Comparison of ENCODE assay signal across 23 mouse cellular contexts in the genomic region with DNA sequence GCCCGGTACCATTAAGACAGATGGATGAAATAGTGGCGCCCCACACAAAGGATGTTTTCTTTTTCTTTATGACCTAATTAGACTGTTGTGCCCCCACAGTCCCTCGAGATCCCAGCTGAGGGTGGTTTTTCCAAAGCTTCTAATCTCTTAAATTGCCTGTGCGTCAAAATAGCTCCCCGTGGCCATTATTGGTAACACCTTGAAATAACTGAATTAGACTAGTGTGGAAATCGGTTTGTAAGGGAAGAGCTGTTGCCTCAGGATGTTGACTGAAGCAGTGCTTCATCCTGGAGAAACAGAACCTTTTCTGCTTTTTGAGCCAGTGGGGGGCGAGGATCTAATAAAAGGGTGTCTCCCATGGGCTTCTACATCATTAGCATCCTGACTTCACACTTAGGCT. TPM values are rescaled to one million over a fixed set of nuclear protein-coding genes. Genes with fewer than 3 reads are reported as not detected.
A peak's percentile ranks its signal among the peaks of the same experiment; 100 is the strongest.
DNase-seq lines count a peak whose midpoint lies in the region; ATAC-seq and TF ChIP-seq lines count a peak whose summit lies in the region.
"Had no signal": no experiment of that assay in that cellular context is flagged by ENCODE, and none has a peak within 500 bp of the region (broad histone marks: within the 10 kb centered on the region; RNA-seq: fewer than 3 reads in every experiment).

No protein-coding gene starts in this region.

- no peak for TF ChIP-seq CTCF in hindbrain, postnatal 0 days (IDR thresholded peaks at IDR 0.05; ENCODE audit: low read depth)

- ATAC-seq in embryonic facial prominence, embryonic 11.5 days (replicated peaks; ENCODE audit: insufficient number of reproducible peaks, low FRiP score, low TSS enrichment, low read depth): no peak
- ATAC-seq in hindbrain, embryonic 13.5 days (ENCODE audit: low FRiP score): peak; percentile 23; the same call in 1 of the 2 replicates
- ATAC-seq in neural tube, embryonic 13.5 days (ENCODE audit: low read depth): no peak
- no peak for ATAC-seq in hindbrain, postnatal 0 days
- ATAC-seq: CD4-positive, CD25-positive, alpha-beta regulatory T cell, adult 4 months; forebrain, embryonic 15.5 days; intestine, embryonic 15.5 days had no signal

- no peak overlapping the region for H3K4me3 ChIP-seq in embryonic facial prominence, embryonic 11.5 days (ENCODE audit: low read depth, low read length)
- H3K4me3 ChIP-seq in embryonic facial prominence, embryonic 10.5 days: no peak overlapping the region
- no peak overlapping the region for H3K4me3 ChIP-seq in hindbrain, embryonic 13.5 days
- H3K4me3 ChIP-seq in hindbrain, embryonic 10.5 days: no peak overlapping the region
- no peak overlapping the region for H3K4me3 ChIP-seq in neural tube, embryonic 13.5 days
- H3K4me3 ChIP-seq in hindbrain, postnatal 0 days (ENCODE audit: low read length): no peak overlapping the region
- H3K4me3 ChIP-seq: embryonic facial prominence, embryonic 13.5 days; forebrain, embryonic 15.5 days; heart, embryonic 12.5 days; intestine, embryonic 15.5 days had no signal

- H3K36me3 ChIP-seq in embryonic facial prominence, embryonic 11.5 days (replicated peaks; ENCODE audit: control insufficient read depth, insufficient read depth, low read depth, low read length): no peaks in the 10 kb centered on the region
- H3K36me3 ChIP-seq in embryonic facial prominence, embryonic 10.5 days (replicated peaks): no peaks in the 10 kb centered on the region
- H3K36me3 ChIP-seq in hindbrain, embryonic 13.5 days: no peaks in the 10 kb centered on the region
- H3K36me3 ChIP-seq in hindbrain, embryonic 10.5 days: no peaks in the 10 kb centered on the region
- no peaks in the 10 kb centered on the region for H3K36me3 ChIP-seq in neural tube, embryonic 13.5 days
- no peaks in the 10 kb centered on the region for H3K36me3 ChIP-seq in hindbrain, postnatal 0 days (ENCODE audit: insufficient read depth, low read length)
- H3K36me3 ChIP-seq: embryonic facial prominence, embryonic 13.5 days; forebrain, embryonic 15.5 days; G1E; heart, embryonic 12.5 days; intestine, embryonic 15.5 days had no signal

- H3K27me3 ChIP-seq in embryonic facial prominence, embryonic 11.5 days (ENCODE audit: control insufficient read depth, insufficient read depth, low read length): no peaks in the 10 kb centered on the region
- H3K27me3 ChIP-seq in embryonic facial prominence, embryonic 10.5 days (replicated peaks; ENCODE audit: low read depth, poor library complexity, severe bottlenecking): no peaks in the 10 kb centered on the region
- H3K27me3 ChIP-seq in hindbrain, embryonic 13.5 days: no peaks in the 10 kb centered on the region
- no peaks in the 10 kb centered on the region for H3K27me3 ChIP-seq in hindbrain, embryonic 10.5 days (ENCODE audit: insufficient read depth, poor library complexity, severe bottlenecking)
- H3K27me3 ChIP-seq in neural tube, embryonic 13.5 days: no peaks in the 10 kb centered on the region
- H3K27me3 ChIP-seq in hindbrain, postnatal 0 days (ENCODE audit: insufficient read depth, low read length): no peaks in the 10 kb centered on the region
- H3K27me3 ChIP-seq: embryonic facial prominence, embryonic 13.5 days; forebrain, embryonic 15.5 days; heart, embryonic 12.5 days; intestine, embryonic 15.5 days had no signal

- peak; percentile 2 for DNase-seq in embryonic facial prominence, embryonic 11.5 days (ENCODE audit: low spot score)
- no peak for DNase-seq in embryonic facial prominence, embryonic 10.5 days (ENCODE audit: low spot score)
- DNase-seq in hindbrain, embryonic 10.5 days (ENCODE audit: low spot score): no peak
- no peak for DNase-seq in neural tube, embryonic 10.5 days (ENCODE audit: extremely low spot score, low spot score)
- DNase-seq in hindbrain, postnatal 0 days (ENCODE audit: low spot score): peak; percentile 49
- no peak for DNase-seq in gastrocnemius, adult 18-20 months (ENCODE audit: low spot score)
- DNase-seq: adrenal gland, postnatal 10 days; B cell, adult 2 months; cerebellum, adult 2 months; cerebellum, postnatal 14 days; embryo, embryonic 11 days; gastrocnemius, postnatal 10 days; kidney, adult 18-20 months had no signal

- no peaks in the 10 kb centered on the region for H3K9me3 ChIP-seq in embryonic facial prominence, embryonic 11.5 days (replicated peaks; ENCODE audit: control insufficient read depth, low read length)
- no peaks in the 10 kb centered on the region for H3K9me3 ChIP-seq in embryonic facial prominence, embryonic 10.5 days
- no peaks in the 10 kb centered on the region for H3K9me3 ChIP-seq in hindbrain, embryonic 13.5 days
- H3K9me3 ChIP-seq in hindbrain, embryonic 10.5 days: no peaks in the 10 kb centered on the region
- no peaks in the 10 kb centered on the region for H3K9me3 ChIP-seq in neural tube, embryonic 13.5 days
- H3K9me3 ChIP-seq in hindbrain, postnatal 0 days (ENCODE audit: low read length): no peaks in the 10 kb centered on the region
- H3K9me3 ChIP-seq: embryonic facial prominence, embryonic 13.5 days; forebrain, embryonic 15.5 days; G1E; heart, embryonic 12.5 days; intestine, embryonic 15.5 days had no signal

- no peak overlapping the region for H3K9ac ChIP-seq in embryonic facial prominence, embryonic 11.5 days (replicated peaks; ENCODE audit: low read length)
- no peak overlapping the region for H3K9ac ChIP-seq in hindbrain, embryonic 13.5 days
- no peak overlapping the region for H3K9ac ChIP-seq in neural tube, embryonic 13.5 days
- H3K9ac ChIP-seq in hindbrain, postnatal 0 days (replicated peaks; ENCODE audit: low read length): no peak overlapping the region
- H3K9ac ChIP-seq: embryonic facial prominence, embryonic 13.5 days; forebrain, embryonic 15.5 days; heart, embryonic 12.5 days; intestine, embryonic 15.5 days had no signal

- H3K4me2 ChIP-seq in embryonic facial prominence, embryonic 11.5 days (ENCODE audit: low read depth, low read length): no peak overlapping the region
- no peak overlapping the region for H3K4me2 ChIP-seq in hindbrain, embryonic 13.5 days
- H3K4me2 ChIP-seq in neural tube, embryonic 13.5 days: no peak overlapping the region
- H3K4me2 ChIP-seq in hindbrain, postnatal 0 days (ENCODE audit: low read depth, low read length): no peak overlapping the region
- H3K4me2 ChIP-seq: embryonic facial prominence, embryonic 13.5 days; forebrain, embryonic 15.5 days; heart, embryonic 12.5 days; intestine, embryonic 15.5 days had no signal

- 36% methylated on average over 7 of the region's 7 CpGs for WGBS in embryonic facial prominence, embryonic 11.5 days
- 49% methylated on average over 7 of the region's 7 CpGs for WGBS in embryonic facial prominence, embryonic 10.5 days
- WGBS in hindbrain, embryonic 13.5 days: 41% methylated on average over 7 of the region's 7 CpGs
- 69% methylated on average over 7 of the region's 7 CpGs for WGBS in hindbrain, embryonic 10.5 days
- 20% methylated on average over 7 of the region's 7 CpGs for WGBS in neural tube, embryonic 13.5 days
- 54% methylated on average over 7 of the region's 7 CpGs for WGBS in hindbrain, postnatal 0 days

- H3K27ac ChIP-seq in embryonic facial prominence, embryonic 11.5 days (replicated peaks; ENCODE audit: low read depth, low read length): no peak overlapping the region
- H3K27ac ChIP-seq in embryonic facial prominence, embryonic 10.5 days (replicated peaks): no peak overlapping the region
- peak overlapping the region; percentile 10; the same call in 1 of the 2 replicates for H3K27ac ChIP-seq in hindbrain, embryonic 13.5 days
- no peak overlapping the region for H3K27ac ChIP-seq in hindbrain, embryonic 10.5 days
- H3K27ac ChIP-seq in neural tube, embryonic 13.5 days (replicated peaks): peak overlapping the region; percentile 29; the same call in 1 of the 2 replicates
- H3K27ac ChIP-seq in hindbrain, postnatal 0 days: no peak overlapping the region; the same call in 1 of the 2 replicates
- H3K27ac ChIP-seq: embryonic facial prominence, embryonic 13.5 days; forebrain, embryonic 15.5 days; intestine, embryonic 15.5 days had no signal

- H3K4me1 ChIP-seq in embryonic facial prominence, embryonic 11.5 days (ENCODE audit: control insufficient read depth, insufficient read depth, low read length): no peaks in the 10 kb centered on the region
- H3K4me1 ChIP-seq in embryonic facial prominence, embryonic 10.5 days: no peaks in the 10 kb centered on the region
- H3K4me1 ChIP-seq in hindbrain, embryonic 13.5 days (replicated peaks): no peaks in the 10 kb centered on the region
- no peaks in the 10 kb centered on the region for H3K4me1 ChIP-seq in hindbrain, embryonic 10.5 days (replicated peaks)
- no peaks in the 10 kb centered on the region; the same call in 1 of the 2 replicates for H3K4me1 ChIP-seq in neural tube, embryonic 13.5 days (replicated peaks)
- H3K4me1 ChIP-seq in hindbrain, postnatal 0 days (ENCODE audit: insufficient read depth, low read length): no peaks in the 10 kb centered on the region
- H3K4me1 ChIP-seq: embryonic facial prominence, embryonic 13.5 days; forebrain, embryonic 15.5 days; heart, embryonic 12.5 days; intestine, embryonic 15.5 days had no signal

RNA-seq across cellular contexts. Expression of a gene that starts 4.8 kb away (rescaled TPM):
- polyA plus RNA-seq in embryonic facial prominence, embryonic 11.5 days (2014; fragmentation: Nextera tagmentation; extraction: Ambion mirVana): 16.4 and 17.2 TPM in 2 replicates
- polyA plus RNA-seq in embryonic facial prominence, embryonic 10.5 days (2016; fragmentation: Nextera tagmentation; extraction: Ambion mirVana): 17.5 and 17.9 TPM in 2 replicates
- 20.7 and 21.2 TPM in 2 replicates for polyA plus RNA-seq in hindbrain, embryonic 13.5 days (2015; fragmentation: Nextera tagmentation; extraction: Ambion mirVana)
- 15.0 and 15.8 TPM in 2 replicates for polyA plus RNA-seq in hindbrain, embryonic 10.5 days (2016; fragmentation: Nextera tagmentation; extraction: Ambion mirVana)
- 19.3 and 21.7 TPM in 2 replicates for polyA plus RNA-seq in neural tube, embryonic 13.5 days (2015; fragmentation: Nextera tagmentation; extraction: Ambion mirVana)
- 25.1 and 28.0 TPM in 2 replicates for total RNA-seq in hindbrain, postnatal 0 days (2014; rRNA removed)
- 17.4 and 18.7 TPM in 2 replicates for polyA plus RNA-seq in hindbrain, postnatal 0 days (2015; fragmentation: Nextera tagmentation; extraction: Ambion mirVana)
- 10 to 100 TPM; 22.1 to 25.0 TPM for total RNA-seq in gastrocnemius, adult 18-20 months (2021)

RNA-seq across cellular contexts. Expression of a gene that starts 9.0 kb away (rescaled TPM):
- polyA plus RNA-seq in embryonic facial prominence, embryonic 11.5 days (2014; fragmentation: Nextera tagmentation; extraction: Ambion mirVana): not detected in 2 replicates
- 0.02 and 0.05 TPM in 2 replicates for polyA plus RNA-seq in embryonic facial prominence, embryonic 10.5 days (2016; fragmentation: Nextera tagmentation; extraction: Ambion mirVana)
- polyA plus RNA-seq in hindbrain, embryonic 13.5 days (2015; fragmentation: Nextera tagmentation; extraction: Ambion mirVana): 0.65 and 0.70 TPM in 2 replicates
- polyA plus RNA-seq in hindbrain, embryonic 10.5 days (2016; fragmentation: Nextera tagmentation; extraction: Ambion mirVana): 0.15 and 0.76 TPM in 2 replicates
- polyA plus RNA-seq in neural tube, embryonic 13.5 days (2015; fragmentation: Nextera tagmentation; extraction: Ambion mirVana): 0.21 and 0.22 TPM in 2 replicates
- total RNA-seq in hindbrain, postnatal 0 days (2014; rRNA removed): 2.5 and 3.6 TPM in 2 replicates
- polyA plus RNA-seq in hindbrain, postnatal 0 days (2015; fragmentation: Nextera tagmentation; extraction: Ambion mirVana): 0.94 and 0.95 TPM in 2 replicates
- total RNA-seq in gastrocnemius, adult 18-20 months (2021): under 1 TPM in 1 of 2 experiments, not detected in 1; 0.05 TPM
- total RNA-seq: gastrocnemius, postnatal 4 days; heart, postnatal 25 days had no signal
- polyA plus RNA-seq: embryonic facial prominence, embryonic 13.5 days; G1E; heart, embryonic 12.5 days; intestine, embryonic 15.5 days had no signal

Comparison
In these comparisons a context has a peak if more than half of its experiments do, and no peak if none do; other contexts are left out.
1. DNase-seq: peak in embryonic facial prominence, embryonic 11.5 days (single experiment) and hindbrain, postnatal 0 days (single experiment); none in embryonic facial prominence, embryonic 10.5 days (single experiment), hindbrain, embryonic 10.5 days (single experiment), neural tube, embryonic 10.5 days (single experiment) and gastrocnemius, adult 18-20 months (single experiment).
2. H3K27ac ChIP-seq: peak in hindbrain, embryonic 13.5 days (single experiment) and neural tube, embryonic 13.5 days (single experiment); none in embryonic facial prominence, embryonic 11.5 days (single experiment), embryonic facial prominence, embryonic 10.5 days (single experiment), hindbrain, embryonic 10.5 days (single experiment) and hindbrain, postnatal 0 days (single experiment).